Mouse (Mus musculus) stomach, postnatal 0 days (tissue): Measurements from ENCODE around the gene Crk. TPM values are rescaled to one million over a fixed set of nuclear protein-coding genes. Genes with fewer than 3 reads are reported as not detected.

Source experiments
- ATAC-seq: fragments of 200-750 bp; cut with Nextera tagmentation; 2 replicates; pipeline ENCODE4 v1.8.0; 2017; ENCODE audit not compliant: low FRiP score, low TSS enrichment
- DNase-seq: peaks from one replicate; pipeline ENCODE4 v3.0.0-alpha.2; 2016; ENCODE audit warnings: low spot score
- H3K27ac ChIP-seq: fragments of 300-500 bp; sonication (generic); replicated peaks from 2 replicates; pipeline ENCODE4 v1.5.1; 2014; ENCODE audit warnings: mild to moderate bottlenecking, control low read depth
- H3K27me3 ChIP-seq: fragments of 300-500 bp; sonication (generic); 2 replicates; pipeline ENCODE4 v1.6.1; 2014; ENCODE audit warnings: low read length; ENCODE audit not compliant: control insufficient read depth, insufficient read depth
- H3K36me3 ChIP-seq: fragments of 300-500 bp; sonication (generic); 2 replicates; pipeline ENCODE4 v1.6.1; 2014; ENCODE audit warnings: low read length, mixed read lengths; ENCODE audit not compliant: control insufficient read depth, insufficient read depth
- H3K4me1 ChIP-seq: fragments of 300-500 bp; sonication (generic); replicated peaks from 2 replicates; pipeline ENCODE4 v1.6.1; 2014; ENCODE audit warnings: antibody characterized with exemption; ENCODE audit not compliant: control insufficient read depth, insufficient read depth
- H3K4me2 ChIP-seq: fragments of 300-500 bp; sonication (generic); replicated peaks from 2 replicates; pipeline ENCODE4 v1.6.1; 2014; ENCODE audit warnings: low read depth, mild to moderate bottlenecking, control low read depth, moderate library complexity
- H3K4me3 ChIP-seq: fragments of 300-500 bp; sonication (generic); 2 replicates; pipeline ENCODE4 v1.5.1; 2014; ENCODE audit warnings: low read depth, low read length, control low read depth
- H3K9ac ChIP-seq: fragments of 300-500 bp; sonication (generic); 2 replicates; pipeline ENCODE4 v1.6.1; 2014; ENCODE audit warnings: mild to moderate bottlenecking, low read length, control low read depth, mixed read lengths
- H3K9me3 ChIP-seq: fragments of 300-500 bp; sonication (generic); 2 replicates; pipeline ENCODE4 v1.6.1; 2016; ENCODE audit warnings: low read length; ENCODE audit not compliant: control insufficient read depth
- CTCF ChIP-seq: IDR thresholded peaks from 2 replicates; pipeline ENCODE4 v1.5.1; 2016; ENCODE audit warnings: antibody characterized with exemption, low read depth, mild to moderate bottlenecking, moderate library complexity
- EP300 ChIP-seq: optimal IDR thresholded peaks from 2 replicates; pipeline ENCODE3; 2016; ENCODE audit warnings: antibody characterized with exemption
- WGBS: fragments of 180-500 bp; shearing (Covaris S2); extraction: QIAGEN DNeasy Blood & Tissue Kit; methylation state at CpG from one replicate; pipeline ENCODE4 v1.1.7; 2014; 5-methylcytosine and 5-hydroxymethylcytosine counted together
- polyA plus RNA-seq: library from polyadenylated mRNA; unstranded; fragments of >200 nt; fragmentation: Nextera tagmentation; extraction: Ambion mirVana; gene quantifications from 2 replicates; pipeline ENCODE4 v1.2.1, GENCODE M21; 2015

Gene Crk
- polyA plus RNA-seq, 1 experiment from 2014 or later = 68.8 TPM

- peaks cover 7% of the 10 kb centered on the region for H3K36me3 ChIP-seq
- WGBS = under 1% methylated on average over 37 of the region's 45 CpGs
- H3K4me1 ChIP-seq = peaks cover 13% of the 10 kb centered on the region
- ATAC-seq (peak; percentile 72), DNase-seq (peak; percentile 95)
- H3K9me3 ChIP-seq = no peaks in the 10 kb centered on the region
- peak; percentile 39 for TF ChIP-seq EP300
- TF ChIP-seq CTCF = no peak
- peak overlapping the region; percentile 61 for H3K9ac ChIP-seq
- H3K4me2 ChIP-seq = peak overlapping the region; percentile 77
- no peaks in the 10 kb centered on the region for H3K27me3 ChIP-seq
- H3K4me3 ChIP-seq = peak overlapping the region; percentile 51
- peak overlapping the region; percentile 97 for H3K27ac ChIP-seq
Measured at GRCm38 (mm10) chr11:75653781-75654470, 25.1 kb upstream of the Crk start.

GRCm38 (mm10) chr11:75654471-75655390 is 24.3 kb upstream of the Crk start:
- no peak for DNase-seq
- no peak; the same call in 1 of the 2 replicates for ATAC-seq
- no peak for TF ChIP-seq EP300
- TF ChIP-seq CTCF = no peak
- Histone ChIP-seq H3K4me3 (peak overlapping the region; percentile 86), H3K4me1 (peaks cover 13% of the 10 kb centered on the region), H3K4me2 (peak overlapping the region; percentile 84), H3K9me3 (no peaks in the 10 kb centered on the region), H3K36me3 (peaks cover 9% of the 10 kb centered on the region), H3K27me3 (no peaks in the 10 kb centered on the region), H3K27ac (peak overlapping the region; percentile 97), H3K9ac (peak overlapping the region; percentile 61)
- WGBS = 49% methylated on average over 25 of the region's 25 CpGs

- H3K9ac ChIP-seq = peak overlapping the region; percentile 93
- WGBS = 1% methylated on average over 68 of the region's 78 CpGs
- peaks cover 15% of the 10 kb centered on the region for H3K36me3 ChIP-seq
- no peaks in the 10 kb centered on the region for H3K9me3 ChIP-seq
- peak overlapping the region; percentile 86 for H3K4me3 ChIP-seq
- peak overlapping the region; percentile 97 for H3K27ac ChIP-seq
- no peaks in the 10 kb centered on the region for H3K27me3 ChIP-seq
- H3K4me1 ChIP-seq = peaks cover 13% of the 10 kb centered on the region
- peak; percentile 64 for ATAC-seq
- TF ChIP-seq EP300 (no peak), CTCF (no peak)
- H3K4me2 ChIP-seq = peak overlapping the region; percentile 84
- DNase-seq = peak; percentile 88
Measured at GRCm38 (mm10) chr11:75655621-75656545, 23.2 kb upstream of the Crk start.

GRCm38 (mm10) chr11:75656621-75657590 is 22.2 kb upstream of the Crk start:
- Histone ChIP-seq H3K27ac (peak overlapping the region; percentile 97), H3K9me3 (no peaks in the 10 kb centered on the region), H3K4me3 (peak overlapping the region; percentile 86), H3K9ac (peak overlapping the region; percentile 93), H3K36me3 (peaks cover 23% of the 10 kb centered on the region), H3K4me2 (peak overlapping the region; percentile 84), H3K4me1 (peaks cover 13% of the 10 kb centered on the region), H3K27me3 (no peaks in the 10 kb centered on the region)
- ATAC-seq = no peak
- peak; percentile 69 for DNase-seq
- no peak for TF ChIP-seq EP300
- TF ChIP-seq CTCF = no peak
- WGBS = 46% methylated on average over 19 of the region's 20 CpGs

- DNase-seq = no peak
- H3K9ac ChIP-seq = no peak overlapping the region
- H3K36me3 ChIP-seq = peaks cover 32% of the 10 kb centered on the region
- peaks cover 13% of the 10 kb centered on the region for H3K4me1 ChIP-seq
- no peaks in the 10 kb centered on the region for H3K9me3 ChIP-seq
- no peak overlapping the region for H3K4me2 ChIP-seq
- no peak overlapping the region for H3K4me3 ChIP-seq
- no peaks in the 10 kb centered on the region for H3K27me3 ChIP-seq
- ATAC-seq = no peak
- TF ChIP-seq CTCF (no peak), EP300 (no peak)
- no peak overlapping the region for H3K27ac ChIP-seq
Measured at GRCm38 (mm10) chr11:75657841-75658240, 21.2 kb upstream of the Crk start.
